Mouse (Mus musculus) hindbrain, embryonic 10.5 days (tissue): ENCODE results near the gene Hao2. TPM values are rescaled to one million over a fixed set of nuclear protein-coding genes. Genes with fewer than 3 reads are reported as not detected.

Experiments used
- DNase-seq: peaks from one replicate; pipeline ENCODE4 v3.0.0-alpha.2; 2017; ENCODE audit warnings: low spot score
- H3K27ac ChIP-seq: fragments of 300-500 bp; sonication (generic); 2 replicates; pipeline ENCODE4 v1.5.1; 2016; ENCODE audit warnings: mild to moderate bottlenecking, moderate library complexity
- H3K27me3 ChIP-seq: fragments of 300-500 bp; sonication (generic); 2 replicates; pipeline ENCODE4 v1.6.1; 2016; ENCODE audit warnings: mild to moderate bottlenecking; ENCODE audit not compliant: poor library complexity, insufficient read depth, severe bottlenecking
- H3K36me3 ChIP-seq: fragments of 300-500 bp; sonication (generic); 2 replicates; pipeline ENCODE4 v1.6.1; 2016; ENCODE audit warnings: mild to moderate bottlenecking, moderate library complexity
- H3K4me1 ChIP-seq: fragments of 300-500 bp; sonication (generic); replicated peaks from 2 replicates; pipeline ENCODE4 v1.6.1; 2016; ENCODE audit warnings: mild to moderate bottlenecking
- H3K4me3 ChIP-seq: fragments of 300-500 bp; sonication (generic); 2 replicates; pipeline ENCODE4 v1.5.1; 2016; ENCODE audit warnings: mild to moderate bottlenecking, moderate library complexity
- H3K9me3 ChIP-seq: fragments of 300-500 bp; sonication (generic); 2 replicates; pipeline ENCODE4 v1.6.1; 2016; ENCODE audit warnings: mild to moderate bottlenecking, moderate library complexity
- WGBS: fragments of 180-500 bp; shearing (Covaris S2); methylation state at CpG from one replicate; pipeline ENCODE4 v1.1.7; 2016; 5-methylcytosine and 5-hydroxymethylcytosine counted together
- polyA plus RNA-seq: library from polyadenylated mRNA; unstranded; fragments of >200 nt; fragmentation: Nextera tagmentation; extraction: Ambion mirVana; gene quantifications from 2 replicates; pipeline ENCODE4 v1.2.1, GENCODE M21; 2016

The Hao2 gene
- polyA plus RNA-seq, 1 experiment from 2014 or later = not detected

DNA sequence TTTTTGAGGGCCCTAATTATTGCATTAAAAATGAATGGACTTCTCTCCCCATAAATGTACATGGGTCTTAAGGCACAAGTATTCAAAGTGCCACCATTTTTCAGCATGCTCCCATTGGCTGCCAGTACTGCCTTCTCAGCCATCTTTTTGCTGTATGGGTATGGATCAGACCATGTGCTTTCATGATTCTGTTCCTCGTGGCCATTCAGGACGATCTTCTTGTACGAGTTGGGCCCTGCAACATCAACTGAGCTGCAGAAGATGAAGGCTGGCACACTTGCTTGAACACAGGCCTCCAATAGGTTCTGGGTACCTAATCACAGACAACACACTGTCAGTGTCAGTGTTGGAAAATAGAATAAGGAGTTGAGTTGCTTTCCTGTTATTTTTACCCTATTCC is 40.0 kb downstream of the Hao2 start:
- Histone ChIP-seq H3K4me1 (no peaks in the 10 kb centered on the region), H3K27me3 (no peaks in the 10 kb centered on the region), H3K4me3 (no peak overlapping the region), H3K27ac (no peak overlapping the region), H3K9me3 (no peaks in the 10 kb centered on the region), H3K36me3 (no peaks in the 10 kb centered on the region)
- no peak for DNase-seq
- whole genome bisulfite sequencing = 93% methylated on average over 3 of the region's 3 CpGs

DNA sequence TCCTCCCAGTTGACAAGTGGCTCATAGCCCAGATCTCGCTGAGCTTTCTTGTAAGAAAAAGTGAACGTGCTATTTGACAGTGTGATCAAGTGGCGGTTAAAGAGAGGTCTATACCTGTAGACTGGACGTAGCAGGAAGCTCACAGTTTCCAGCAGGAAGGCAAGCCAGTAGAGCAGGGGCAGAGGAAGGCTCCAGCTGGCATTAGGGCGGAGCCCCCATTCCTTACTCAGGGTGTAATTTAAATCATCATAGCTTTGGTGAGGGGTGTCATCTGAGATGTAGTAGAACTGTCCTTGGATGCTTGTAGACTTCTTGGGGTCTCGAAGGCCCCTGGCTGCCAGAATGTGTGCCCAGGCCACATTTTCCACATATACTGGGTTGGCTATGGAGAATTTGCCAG is 40.4 kb downstream of the Hao2 start:
- Histone ChIP-seq H3K4me3 (no peak overlapping the region), H3K9me3 (no peaks in the 10 kb centered on the region), H3K36me3 (no peaks in the 10 kb centered on the region), H3K27ac (no peak overlapping the region), H3K27me3 (no peaks in the 10 kb centered on the region), H3K4me1 (no peaks in the 10 kb centered on the region)
- WGBS = 90% methylated on average over 6 of the region's 6 CpGs
- no peak for DNase-seq

DNA sequence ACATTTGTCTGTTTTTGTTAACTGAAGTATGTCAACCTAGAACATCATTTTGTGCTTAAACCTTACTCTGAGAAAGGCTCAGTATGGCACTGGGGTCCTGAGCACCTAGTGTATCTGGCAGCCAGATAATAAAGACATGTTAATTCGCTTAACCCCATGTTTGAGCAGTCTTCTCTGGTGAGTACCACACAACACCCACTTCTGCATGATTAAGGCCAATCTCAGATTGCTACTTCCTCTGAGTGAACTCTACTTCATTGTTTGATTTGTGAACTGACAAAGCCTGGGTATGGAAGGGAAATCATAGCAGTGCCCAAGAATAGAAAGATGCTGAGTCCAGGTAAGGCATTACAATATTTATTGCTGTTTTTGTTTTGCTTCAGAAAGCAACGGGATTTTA is 41.2 kb downstream of the Hao2 start:
- 85% methylated on average over 2 of the region's 2 CpGs for WGBS
- DNase-seq = no peak
- Histone ChIP-seq H3K27ac (no peak overlapping the region), H3K4me3 (no peak overlapping the region), H3K27me3 (no peaks in the 10 kb centered on the region), H3K36me3 (no peaks in the 10 kb centered on the region), H3K4me1 (no peaks in the 10 kb centered on the region), H3K9me3 (no peaks in the 10 kb centered on the region)

DNA sequence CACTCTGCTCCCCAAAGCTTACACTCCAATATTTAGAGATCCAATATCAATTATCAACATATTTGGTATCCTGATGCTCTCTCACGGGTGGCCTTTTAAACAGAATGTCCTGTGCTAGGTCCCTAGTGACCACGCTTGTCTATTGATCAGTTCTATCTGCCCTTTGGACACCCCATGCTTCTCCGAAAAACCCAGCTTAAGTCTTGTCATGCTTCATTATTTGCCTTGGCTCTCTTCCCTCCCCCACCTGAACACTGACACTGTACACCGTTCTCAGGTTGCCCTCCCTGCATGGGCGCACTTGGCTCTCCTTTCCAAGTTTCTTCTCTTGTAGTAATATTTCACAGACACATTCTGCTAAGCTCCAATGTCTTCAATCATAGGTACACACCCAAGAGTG is 42.8 kb downstream of the Hao2 start:
- DNase-seq = no peak
- H3K9me3 ChIP-seq = no peaks in the 10 kb centered on the region
- H3K4me1 ChIP-seq = no peaks in the 10 kb centered on the region
- H3K27ac ChIP-seq = no peak overlapping the region
- no peaks in the 10 kb centered on the region for H3K36me3 ChIP-seq
- WGBS = 88% methylated on average over 5 of the region's 5 CpGs
- no peaks in the 10 kb centered on the region for H3K27me3 ChIP-seq
- no peak overlapping the region for H3K4me3 ChIP-seq

DNA sequence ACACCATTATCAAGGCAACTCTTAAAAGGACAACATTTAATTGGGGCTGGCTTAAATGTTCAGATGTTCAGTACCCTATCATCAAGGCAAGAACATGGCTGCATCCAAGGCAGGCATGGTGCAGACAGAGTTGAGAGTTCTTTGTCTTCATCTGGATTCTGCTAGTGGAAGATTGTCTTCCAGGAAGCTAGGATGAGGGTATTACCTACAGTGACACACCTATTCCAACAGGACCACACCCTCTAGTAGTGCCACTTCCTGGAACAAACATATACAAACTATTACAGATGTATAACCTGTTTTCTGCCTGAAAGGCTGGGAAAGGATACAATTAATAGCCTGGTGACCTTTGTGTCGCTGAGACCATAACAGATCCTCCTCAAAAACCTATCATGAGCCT is 44.1 kb downstream of the Hao2 start:
- H3K4me3 ChIP-seq = no peak overlapping the region
- no peak for DNase-seq
- no peaks in the 10 kb centered on the region for H3K27me3 ChIP-seq
- no peak overlapping the region for H3K27ac ChIP-seq
- 92% methylated on average over 1 of the region's 1 CpGs for WGBS
- H3K4me1 ChIP-seq = no peaks in the 10 kb centered on the region
- H3K36me3 ChIP-seq = no peaks in the 10 kb centered on the region
- H3K9me3 ChIP-seq = no peaks in the 10 kb centered on the region

Other genes starting within 250 kb of the Hao2 start
- 0.04 TPM in 2 replicates for gene Hsd3b2, start 168.7 kb downstream of the Hao2 start, polyA plus RNA-seq
- gene Hsd3b3, start 130.1 kb downstream of the Hao2 start, polyA plus RNA-seq = not detected in 2 replicates
- 6.7 and 12.6 TPM in 2 replicates for gene Hsd3b6, start 78.8 kb downstream of the Hao2 start, polyA plus RNA-seq
- 0.19 and 0.33 TPM in 2 replicates for gene Hsd3b1, start 33.4 kb downstream of the Hao2 start, polyA plus RNA-seq
- 9.0 and 9.2 TPM in 2 replicates for gene Wars2, start 247.8 kb upstream of the Hao2 start, polyA plus RNA-seq